Mouse (Mus musculus) limb, embryonic 14.5 days (tissue): ENCODE results near the gene Fndc8. TPM values are rescaled to one million over a fixed set of nuclear protein-coding genes. Genes with fewer than 3 reads are reported as not detected.
"Not testable (repeated sequence)": the region's sequence is repeated elsewhere in the genome, so short reads cannot be mapped to it uniquely, and the experiment has no call there.

Experiments used
- ATAC-seq: fragments of 200-750 bp; cut with Nextera tagmentation; 2 replicates; pipeline ENCODE4 v1.8.0; 2017; ENCODE audit warnings: low read depth, moderate number of reproducible peaks, moderate TSS enrichment; ENCODE audit not compliant: low FRiP score
- DNase-seq: peaks from one replicate; pipeline ENCODE4 v3.0.0-alpha.2; 2015; ENCODE audit warnings: low spot score
- H3K27ac ChIP-seq: fragments of 300-500 bp; sonication (generic); replicated peaks from 2 replicates; pipeline ENCODE4 v1.5.1; 2014; ENCODE audit warnings: low read depth, mild to moderate bottlenecking, low read length, moderate library complexity, mixed read lengths
- H3K27me3 ChIP-seq: fragments of 300-500 bp; sonication (generic); 2 replicates; pipeline ENCODE4 v1.6.1; 2014; ENCODE audit warnings: low read length, mixed read lengths; ENCODE audit not compliant: control insufficient read depth, insufficient read depth
- H3K36me3 ChIP-seq: fragments of 300-500 bp; sonication (generic); 2 replicates; pipeline ENCODE4 v1.6.1; 2014; ENCODE audit warnings: mild to moderate bottlenecking, low read length, moderate library complexity, mixed read lengths; ENCODE audit not compliant: control insufficient read depth, insufficient read depth
- H3K4me1 ChIP-seq: fragments of 300-500 bp; sonication (generic); 2 replicates; pipeline ENCODE4 v1.6.1; 2014; ENCODE audit warnings: antibody characterized with exemption, low read length, mixed read lengths; ENCODE audit not compliant: control insufficient read depth, insufficient read depth
- H3K4me2 ChIP-seq: fragments of 300-500 bp; sonication (generic); replicated peaks from 2 replicates; pipeline ENCODE4 v1.6.1; 2014; ENCODE audit warnings: low read depth, mild to moderate bottlenecking, low read length, moderate library complexity; ENCODE audit not compliant: severe bottlenecking
- H3K4me3 ChIP-seq: fragments of 300-500 bp; sonication (generic); replicated peaks from 2 replicates; pipeline ENCODE4 v1.5.1; 2014; ENCODE audit warnings: low read length
- H3K9ac ChIP-seq: fragments of 300-500 bp; sonication (generic); 2 replicates; pipeline ENCODE4 v1.6.1; 2014; ENCODE audit warnings: mild to moderate bottlenecking, low read depth, low read length, moderate library complexity; ENCODE audit not compliant: severe bottlenecking
- H3K9me3 ChIP-seq: fragments of 300-500 bp; sonication (generic); 2 replicates; pipeline ENCODE4 v1.6.1; 2016; ENCODE audit warnings: low read length; ENCODE audit not compliant: control insufficient read depth
- POLR2A ChIP-seq: fragments of 200-500 bp; IDR thresholded peaks from 2 replicates; pipeline ENCODE4 v1.8.0; 2012; ENCODE audit warnings: inconsistent platforms, mild to moderate bottlenecking, moderate library complexity, borderline replicate concordance; ENCODE audit not compliant: insufficient read depth, insufficient read length; ENCODE audit errors: extremely low read depth
- whole genome bisulfite sequencing: fragments of 180-500 bp; shearing (Covaris S2); extraction: QIAGEN DNeasy Blood & Tissue Kit; methylation state at CpG from one replicate; pipeline ENCODE4 v1.1.7; 2014; 5-methylcytosine and 5-hydroxymethylcytosine counted together
- polyA plus RNA-seq, 2 experiments: library from polyadenylated mRNA; depleted of rRNA in 1 of 2; stranded (reverse) in 1 of 2; unstranded in 1 of 2; fragments of >200 nt; fragmentation: Nextera tagmentation in 1 of 2; extraction: Ambion mirVana in 1 of 2; gene quantifications; 2 replicates each; pipeline versions ENCODE4 v1.2.1 to v1.2.3; 2012 to 2014

The Fndc8 gene
- polyA plus RNA-seq, 2 experiments, result 0.10 to 0.25 TPM

DNA sequence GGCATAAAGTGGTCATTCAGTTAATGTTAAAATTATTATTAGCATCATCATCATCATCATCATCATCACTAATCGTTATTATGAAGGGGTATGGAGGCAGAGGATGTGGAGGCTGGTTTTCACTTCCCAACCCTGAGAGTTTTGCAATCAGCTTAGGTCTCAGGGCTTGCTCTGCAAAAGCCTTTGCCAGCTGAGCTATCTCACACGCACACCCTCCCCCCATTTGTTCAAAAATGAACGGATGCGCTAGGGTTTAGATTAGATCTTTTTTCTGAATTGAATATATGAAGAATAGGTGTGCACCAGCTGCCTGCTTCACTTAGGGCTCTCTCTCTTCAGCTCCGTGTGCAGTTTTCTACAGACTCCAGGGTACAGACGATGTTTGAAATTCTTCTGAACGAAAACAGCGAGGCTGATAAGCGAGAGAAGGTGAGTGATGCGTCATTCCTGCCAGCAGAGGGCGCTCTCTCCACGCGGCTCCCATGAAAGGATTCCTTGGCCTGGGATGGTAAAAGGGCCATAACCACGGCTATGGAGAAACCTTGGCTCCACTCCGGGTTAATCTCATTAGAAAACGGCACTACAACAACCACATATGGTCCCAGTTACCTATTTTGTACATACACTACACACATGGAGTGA, 22.9 kb downstream of the Fndc8 start:
- ATAC-seq (peak; percentile 36; the same call in 1 of the 2 replicates), DNase-seq (peak; percentile 78)
- WGBS, result 9% methylated on average over 16 of the region's 16 CpGs
- no peaks in the 10 kb centered on the region; the same call in 1 of the 2 replicates for H3K27me3 ChIP-seq
- H3K36me3 ChIP-seq, result no peaks in the 10 kb centered on the region
- TF ChIP-seq POLR2A, result no peak
- no peak overlapping the region for H3K4me3 ChIP-seq
- H3K27ac ChIP-seq, result no peak overlapping the region
- no peak overlapping the region for H3K9ac ChIP-seq
- H3K9me3 ChIP-seq, result no peaks in the 10 kb centered on the region
- no peaks in the 10 kb centered on the region for H3K4me1 ChIP-seq
- H3K4me2 ChIP-seq, result peak overlapping the region; percentile 43

DNA sequence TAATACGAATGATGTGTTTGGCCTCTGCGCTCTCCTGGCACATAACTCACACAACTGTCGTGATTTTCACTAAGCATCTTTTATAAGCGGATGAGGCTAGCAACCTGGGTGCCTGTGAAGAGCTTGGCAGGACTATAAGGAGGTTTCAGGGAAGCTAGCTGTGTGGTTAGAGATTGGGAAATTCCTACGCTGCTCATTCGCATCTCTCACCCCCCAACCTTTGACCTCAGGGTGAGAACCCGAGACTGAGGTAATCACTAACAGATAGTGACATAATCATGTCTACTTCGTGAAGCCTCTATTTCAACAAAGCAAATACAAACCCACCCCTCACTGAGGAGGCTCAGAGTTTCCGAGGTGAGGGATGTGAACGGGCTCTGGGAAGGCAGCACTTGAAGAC, 28.8 kb downstream of the Fndc8 start:
- H3K4me2 ChIP-seq, result no peak overlapping the region
- TF ChIP-seq POLR2A, result no peak
- DNase-seq (no peak), ATAC-seq (no peak)
- H3K27me3 ChIP-seq, result 0 out of 2 replicates have a peak, but pooled peaks cover under 1% of the 10 kb centered on the region
- no peak overlapping the region for H3K9ac ChIP-seq
- no peaks in the 10 kb centered on the region for H3K9me3 ChIP-seq
- no peak overlapping the region for H3K27ac ChIP-seq
- H3K4me3 ChIP-seq, result no peak overlapping the region
- no peaks in the 10 kb centered on the region for H3K36me3 ChIP-seq
- no peaks in the 10 kb centered on the region for H3K4me1 ChIP-seq
- WGBS, result 38% methylated on average over 10 of the region's 10 CpGs

DNA sequence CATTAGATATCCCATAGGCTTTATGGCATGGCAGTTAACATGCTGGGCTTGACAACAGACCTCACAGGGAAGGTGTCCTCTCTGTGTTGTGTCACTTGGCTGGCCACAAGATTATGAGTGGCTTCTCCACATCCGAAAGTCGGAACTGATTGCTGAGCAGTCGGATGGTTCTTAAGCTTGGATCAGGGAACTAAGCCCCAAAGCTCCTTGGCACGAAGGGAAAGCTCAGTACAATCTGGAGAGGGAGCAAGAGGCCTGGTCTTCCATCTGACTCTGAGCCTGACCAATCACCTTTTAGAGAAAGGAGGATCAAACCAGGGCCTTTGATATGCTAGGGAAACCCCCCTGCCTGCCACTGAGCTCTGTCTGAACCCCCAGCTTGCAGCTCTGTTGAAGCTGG, 29.8 kb downstream of the Fndc8 start:
- Histone ChIP-seq H3K9ac (no peak overlapping the region), H3K4me1 (no peaks in the 10 kb centered on the region), H3K36me3 (no peaks in the 10 kb centered on the region), H3K4me3 (no peak overlapping the region), H3K27ac (no peak overlapping the region), H3K9me3 (no peaks in the 10 kb centered on the region), H3K4me2 (no peak overlapping the region), H3K27me3 (peaks cover 4% of the 10 kb centered on the region; the same call in 1 of the 2 replicates)
- DNase-seq (no peak), ATAC-seq (no peak)
- TF ChIP-seq POLR2A, result no peak
- 56% methylated on average over 4 of the region's 4 CpGs for WGBS

DNA sequence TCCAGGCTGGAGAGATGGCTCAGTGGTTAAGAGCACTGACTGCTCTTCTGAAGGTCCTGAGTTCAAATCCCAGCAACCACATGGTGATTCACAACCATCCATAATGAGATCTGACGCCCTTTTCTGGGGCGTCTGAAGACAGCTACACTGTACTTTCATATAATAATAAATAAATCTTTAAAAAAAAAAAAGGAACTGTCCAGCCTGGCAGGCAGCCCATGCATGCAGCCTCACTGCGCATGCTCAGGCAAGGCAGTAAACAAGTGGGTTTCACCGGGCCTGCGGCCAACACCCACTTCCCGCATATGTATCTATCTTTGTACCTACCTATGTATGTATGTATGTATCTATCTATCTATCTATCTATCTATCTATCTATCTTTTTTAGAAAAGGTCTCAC, 32.0 kb downstream of the Fndc8 start:
- not testable (repeated sequence) for DNase-seq, H3K4me3 ChIP-seq
- 72% methylated on average over 6 of the region's 6 CpGs for WGBS

DNA sequence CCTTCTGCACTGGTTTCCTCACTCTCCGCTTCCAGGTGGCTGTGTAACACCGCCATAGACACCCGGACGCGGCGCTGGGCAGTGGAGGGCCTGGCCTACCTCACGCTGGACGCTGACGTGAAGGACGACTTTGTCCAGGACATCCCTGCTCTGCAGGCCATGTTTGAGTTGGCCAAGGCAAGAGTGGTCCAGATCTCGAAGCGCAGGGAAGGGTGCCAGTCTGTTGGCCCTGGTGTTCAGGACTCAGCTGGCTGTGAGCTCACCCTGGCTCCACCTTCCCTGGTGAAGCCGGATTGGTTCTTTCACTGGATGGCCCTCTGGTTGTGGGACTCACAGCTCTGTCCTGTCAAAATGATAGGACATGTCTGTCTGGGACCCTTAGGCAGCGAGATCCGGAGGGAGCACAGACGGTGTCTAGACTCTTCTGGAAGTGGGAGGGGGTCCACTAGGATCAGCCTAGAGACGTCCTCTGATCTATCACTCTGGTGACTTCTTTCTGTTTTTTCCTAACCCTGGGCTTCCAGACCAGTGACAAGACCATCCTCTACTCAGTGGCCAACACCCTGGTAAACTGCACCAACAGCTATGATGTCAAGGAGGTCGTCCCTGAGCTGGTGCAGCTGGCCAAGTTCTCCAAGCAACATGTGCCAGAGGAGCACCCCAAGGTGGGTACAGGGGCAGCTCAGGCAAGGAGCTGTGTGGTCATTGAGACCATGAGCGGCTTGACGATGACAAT, 37.1 kb downstream of the Fndc8 start:
- no peak overlapping the region for H3K9ac ChIP-seq
- H3K9me3 ChIP-seq, result no peaks in the 10 kb centered on the region
- no peaks in the 10 kb centered on the region for H3K36me3 ChIP-seq
- no peak overlapping the region for H3K4me2 ChIP-seq
- no peak for DNase-seq
- H3K27ac ChIP-seq, result no peak overlapping the region
- peaks cover 57% of the 10 kb centered on the region for H3K27me3 ChIP-seq
- WGBS, result 24% methylated on average over 20 of the region's 20 CpGs
- H3K4me3 ChIP-seq, result no peak overlapping the region
- peaks cover 3% of the 10 kb centered on the region; the same call in 1 of the 2 replicates for H3K4me1 ChIP-seq
- no peak for TF ChIP-seq POLR2A
- ATAC-seq, result no peak

More for the DNA sequence above, 32.0 kb downstream of the Fndc8 start:
- not testable (repeated sequence) for H3K9ac ChIP-seq, H3K4me2 ChIP-seq, H3K4me1 ChIP-seq, H3K36me3 ChIP-seq, H3K9me3 ChIP-seq, ATAC-seq, H3K27ac ChIP-seq
- H3K27me3 ChIP-seq, result peaks cover 22% of the 10 kb centered on the region
